Mouse (Mus musculus): ENCODE results near the gene Rex1bd. TPM values are rescaled to one million over a fixed set of nuclear protein-coding genes. Genes with fewer than 3 reads are reported as not detected.

Rex1bd gene
- 86.2 and 132 TPM in 2 replicates for polyA plus RNA-seq (2012; rRNA removed)

DNA sequence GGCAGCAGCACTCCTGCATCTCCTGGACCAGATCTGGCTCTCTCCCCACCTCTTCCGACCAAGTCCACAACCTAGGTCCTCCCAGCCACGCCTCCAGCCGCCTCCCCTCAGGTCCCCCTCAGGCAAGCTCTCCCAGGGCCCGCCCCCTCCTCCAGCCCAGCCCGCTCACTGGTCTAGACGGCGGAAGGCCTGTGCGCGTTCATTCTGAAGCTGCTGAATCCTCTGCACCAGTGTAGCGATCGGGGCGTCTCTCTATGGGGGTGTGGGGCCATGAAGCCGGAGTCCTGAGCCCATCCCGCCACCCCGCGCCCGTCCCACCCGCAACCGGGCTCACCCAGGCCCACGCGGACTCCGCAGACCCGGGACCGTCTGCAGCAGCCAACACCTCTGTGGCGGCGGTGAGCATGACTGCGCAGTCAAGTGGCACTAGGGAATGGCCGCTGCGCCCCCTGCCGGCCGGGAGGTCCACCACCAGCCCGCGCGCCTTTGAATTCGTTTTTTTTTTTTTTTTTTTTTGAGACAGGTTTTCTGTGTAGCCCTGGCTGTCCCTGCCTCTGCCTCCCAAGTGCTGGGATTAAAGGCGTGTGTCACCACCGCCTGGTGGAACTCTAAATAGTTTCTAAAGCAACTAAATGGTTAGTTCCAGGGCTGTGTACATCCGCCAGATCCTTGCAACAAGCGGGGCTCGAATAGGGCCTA is at the start of gene Rex1bd:
Rex1bd (minus strand) TSS at position 425 of the 699 bp plus-strand sequence.
- WGBS, result 6% methylated on average over 40 of the region's 40 CpGs
- peak; percentile 12; the same call in 1 of the 2 replicates for TF ChIP-seq POLR2A (IDR thresholded peaks at IDR 0.05; ENCODE audit: low read depth, low read length)
- TF ChIP-seq CTCF (IDR thresholded peaks at IDR 0.05; ENCODE audit: extremely low read depth, insufficient read depth, insufficient read length, insufficient replicate concordance), result peak; percentile 93
- H3K27me3 ChIP-seq (ENCODE audit: control insufficient read depth, insufficient read depth, low read length), result no peaks in the 10 kb centered on the region
- peak within 1 kb of the TSS; percentile 72 for H3K4me3 ChIP-seq (ENCODE audit: extremely low read depth, insufficient read depth, insufficient read length)
- peak within 1 kb of the TSS; percentile 62 for H3K27ac ChIP-seq (ENCODE audit: insufficient read depth, low read length)
- peaks cover 19% of the 10 kb centered on the region for H3K4me1 ChIP-seq (ENCODE audit: control insufficient read depth, insufficient read depth, insufficient read length)
- peak; percentile 82 to 91 for DNase-seq (ENCODE audit: low read depth in 1 of 2, low spot score in 2 of 2)
- peaks cover 8% of the 10 kb centered on the region; the same call in 1 of the 2 replicates for H3K36me3 ChIP-seq (ENCODE audit: control insufficient read depth, insufficient read depth, low read length)

DNA sequence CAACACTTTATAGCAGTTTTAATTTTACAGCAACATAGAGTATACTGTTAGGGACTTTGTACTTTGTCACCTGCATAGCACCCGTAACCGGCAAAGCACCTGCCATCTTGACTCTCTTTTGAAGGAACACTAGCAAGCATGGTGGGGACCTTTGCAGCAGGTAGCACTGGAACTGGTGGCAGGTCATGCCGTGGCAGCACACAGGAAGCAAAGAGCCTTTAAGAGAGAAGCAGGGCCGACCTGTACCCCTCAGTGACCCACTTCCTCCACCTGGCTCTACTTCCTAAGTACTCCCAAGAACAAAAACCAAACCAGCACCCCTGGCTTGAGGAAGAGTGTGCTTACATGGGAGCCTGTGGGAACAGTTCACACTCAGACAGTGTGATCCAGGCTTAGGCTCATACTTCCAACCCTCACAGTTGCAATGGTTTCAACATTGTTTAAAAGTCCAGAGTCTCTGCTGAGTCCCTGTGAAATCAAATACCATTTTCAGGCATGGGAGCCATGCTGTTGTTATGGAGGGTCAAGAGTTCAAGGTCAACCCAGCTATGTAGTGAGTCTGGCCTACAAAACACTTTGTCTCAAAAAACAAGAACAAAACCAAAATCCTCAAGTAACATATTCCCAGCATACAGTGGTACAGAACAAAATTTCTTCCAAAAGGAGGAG is 48.7 kb upstream of the Rex1bd start:
- no peaks in the 10 kb centered on the region for H3K36me3 ChIP-seq (ENCODE audit: control insufficient read depth, insufficient read depth, low read length)
- no peak for DNase-seq (ENCODE audit: low read depth in 1 of 2, low spot score in 2 of 2)

DNA sequence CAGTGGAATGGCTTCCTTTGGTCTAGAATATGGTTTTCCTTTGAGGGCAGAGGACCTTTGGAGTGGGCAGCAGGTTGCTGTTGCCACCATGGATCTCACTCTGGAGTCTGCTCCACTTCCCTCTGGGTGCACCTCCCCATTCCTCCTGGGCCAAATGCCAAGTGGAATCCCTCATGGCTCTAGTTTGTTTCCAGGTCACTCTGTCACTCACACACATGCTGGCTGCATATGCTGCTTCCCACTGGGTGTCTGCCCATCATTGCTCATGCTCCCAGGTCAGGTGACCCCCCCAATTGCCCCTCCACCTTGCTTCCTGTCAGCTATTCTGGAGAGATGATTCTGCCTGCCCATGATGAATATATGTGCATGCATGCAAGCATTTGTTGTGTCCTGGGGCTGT is 47.2 kb upstream of the Rex1bd start:
- Histone ChIP-seq H3K36me3 (ENCODE audit: control insufficient read depth, insufficient read depth, low read length) (no peaks in the 10 kb centered on the region), H3K27ac (ENCODE audit: insufficient read depth, low read length) (no peak overlapping the region), H3K4me3 (ENCODE audit: extremely low read depth, insufficient read depth, insufficient read length) (no peak overlapping the region), H3K27me3 (ENCODE audit: control insufficient read depth, insufficient read depth, low read length) (no peaks in the 10 kb centered on the region), H3K4me1 (ENCODE audit: control insufficient read depth, insufficient read depth, insufficient read length) (peaks cover 7% of the 10 kb centered on the region; the same call in 1 of the 2 replicates)
- TF ChIP-seq CTCF (IDR thresholded peaks at IDR 0.05; ENCODE audit: extremely low read depth, insufficient read depth, insufficient read length, insufficient replicate concordance), result no peak
- TF ChIP-seq POLR2A (IDR thresholded peaks at IDR 0.05; ENCODE audit: low read depth, low read length), result no peak
- no peak for DNase-seq (ENCODE audit: low read depth in 1 of 2, low spot score in 2 of 2)

More for the DNA sequence above, 48.7 kb upstream of the Rex1bd start:
- H3K4me3 ChIP-seq (ENCODE audit: extremely low read depth, insufficient read depth, insufficient read length), result no peak overlapping the region
- H3K4me1 ChIP-seq (ENCODE audit: control insufficient read depth, insufficient read depth, insufficient read length), result peaks cover 12% of the 10 kb centered on the region; the same call in 1 of the 2 replicates
- WGBS, result 47% methylated on average over 4 of the region's 4 CpGs
- H3K27ac ChIP-seq (ENCODE audit: insufficient read depth, low read length), result no peak overlapping the region
- no peaks in the 10 kb centered on the region for H3K27me3 ChIP-seq (ENCODE audit: control insufficient read depth, insufficient read depth, low read length)
- no peak for TF ChIP-seq CTCF (IDR thresholded peaks at IDR 0.05; ENCODE audit: extremely low read depth, insufficient read depth, insufficient read length, insufficient replicate concordance)
- no peak for TF ChIP-seq POLR2A (IDR thresholded peaks at IDR 0.05; ENCODE audit: low read depth, low read length)

DNA sequence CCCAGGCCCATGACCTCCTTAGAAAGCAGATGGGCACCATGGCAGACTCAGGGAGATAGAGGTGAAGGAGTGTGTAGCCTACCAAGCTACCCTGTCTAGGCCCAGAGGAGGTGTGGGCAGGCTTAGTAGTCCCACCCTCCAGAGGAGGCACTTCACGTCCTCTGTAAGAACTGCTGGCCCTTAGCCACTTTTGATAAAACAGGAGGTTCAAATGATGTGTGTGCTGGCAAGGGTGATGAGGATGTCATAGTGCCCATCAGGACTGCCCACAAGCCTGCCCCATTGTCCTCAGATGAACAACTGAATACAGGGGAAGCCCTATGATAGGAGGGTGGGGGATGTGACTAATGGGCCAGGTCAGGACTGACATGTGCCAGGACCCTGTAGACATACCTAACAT is 46.3 kb upstream of the Rex1bd start:
- DNase-seq (ENCODE audit: low read depth in 1 of 2, low spot score in 2 of 2), result no peak
- Histone ChIP-seq H3K36me3 (ENCODE audit: control insufficient read depth, insufficient read depth, low read length) (no peaks in the 10 kb centered on the region), H3K4me3 (ENCODE audit: extremely low read depth, insufficient read depth, insufficient read length) (no peak overlapping the region), H3K27ac (ENCODE audit: insufficient read depth, low read length) (no peak overlapping the region), H3K4me1 (ENCODE audit: control insufficient read depth, insufficient read depth, insufficient read length) (peaks cover 5% of the 10 kb centered on the region; the same call in 1 of the 2 replicates), H3K27me3 (ENCODE audit: control insufficient read depth, insufficient read depth, low read length) (no peaks in the 10 kb centered on the region)
- TF ChIP-seq CTCF (IDR thresholded peaks at IDR 0.05; ENCODE audit: extremely low read depth, insufficient read depth, insufficient read length, insufficient replicate concordance), result no peak
- no peak for TF ChIP-seq POLR2A (IDR thresholded peaks at IDR 0.05; ENCODE audit: low read depth, low read length)
- WGBS, result 66% methylated on average over 1 of the region's 1 CpGs

DNA sequence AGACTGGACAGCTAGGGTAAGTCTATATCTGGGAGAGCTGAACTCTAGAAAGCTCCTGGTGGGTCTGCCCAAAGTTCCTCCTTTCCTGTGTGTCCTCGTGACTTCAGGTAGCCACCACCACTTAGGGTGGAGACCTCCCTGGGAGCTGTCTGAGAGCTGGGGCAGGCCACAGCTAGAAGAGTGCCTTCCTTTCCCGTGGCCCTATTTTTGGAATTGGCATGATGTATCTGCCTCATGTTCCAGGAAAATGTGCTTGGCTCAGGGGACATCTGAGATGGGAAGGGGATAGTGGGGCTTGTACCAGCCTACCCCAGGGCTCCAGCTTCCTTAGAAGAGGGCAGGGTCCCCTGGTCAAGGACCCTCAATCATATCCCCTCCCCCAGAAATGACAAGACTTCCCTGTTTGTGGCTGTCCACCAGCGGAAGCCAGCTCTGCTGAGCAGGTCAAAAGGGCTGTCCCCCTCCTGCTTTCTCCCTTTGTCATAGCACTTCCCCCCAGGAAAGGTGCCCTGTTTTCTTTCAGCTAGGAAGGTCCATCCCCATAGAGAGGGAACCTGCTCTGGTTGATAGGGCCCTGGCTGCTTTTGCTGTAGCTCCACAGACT is 45.1 kb upstream of the Rex1bd start:
- H3K4me1 ChIP-seq (ENCODE audit: control insufficient read depth, insufficient read depth, insufficient read length), result peaks cover 5% of the 10 kb centered on the region; the same call in 1 of the 2 replicates
- no peaks in the 10 kb centered on the region for H3K36me3 ChIP-seq (ENCODE audit: control insufficient read depth, insufficient read depth, low read length)
- DNase-seq (ENCODE audit: low read depth in 1 of 2, low spot score in 2 of 2), result no peak
- no peak for TF ChIP-seq CTCF (IDR thresholded peaks at IDR 0.05; ENCODE audit: extremely low read depth, insufficient read depth, insufficient read length, insufficient replicate concordance)
- TF ChIP-seq POLR2A (IDR thresholded peaks at IDR 0.05; ENCODE audit: low read depth, low read length), result no peak
- 55% methylated on average over 3 of the region's 3 CpGs for WGBS
- H3K27ac ChIP-seq (ENCODE audit: insufficient read depth, low read length), result no peak overlapping the region
- no peaks in the 10 kb centered on the region for H3K27me3 ChIP-seq (ENCODE audit: control insufficient read depth, insufficient read depth, low read length)
- H3K4me3 ChIP-seq (ENCODE audit: extremely low read depth, insufficient read depth, insufficient read length), result no peak overlapping the region

DNA sequence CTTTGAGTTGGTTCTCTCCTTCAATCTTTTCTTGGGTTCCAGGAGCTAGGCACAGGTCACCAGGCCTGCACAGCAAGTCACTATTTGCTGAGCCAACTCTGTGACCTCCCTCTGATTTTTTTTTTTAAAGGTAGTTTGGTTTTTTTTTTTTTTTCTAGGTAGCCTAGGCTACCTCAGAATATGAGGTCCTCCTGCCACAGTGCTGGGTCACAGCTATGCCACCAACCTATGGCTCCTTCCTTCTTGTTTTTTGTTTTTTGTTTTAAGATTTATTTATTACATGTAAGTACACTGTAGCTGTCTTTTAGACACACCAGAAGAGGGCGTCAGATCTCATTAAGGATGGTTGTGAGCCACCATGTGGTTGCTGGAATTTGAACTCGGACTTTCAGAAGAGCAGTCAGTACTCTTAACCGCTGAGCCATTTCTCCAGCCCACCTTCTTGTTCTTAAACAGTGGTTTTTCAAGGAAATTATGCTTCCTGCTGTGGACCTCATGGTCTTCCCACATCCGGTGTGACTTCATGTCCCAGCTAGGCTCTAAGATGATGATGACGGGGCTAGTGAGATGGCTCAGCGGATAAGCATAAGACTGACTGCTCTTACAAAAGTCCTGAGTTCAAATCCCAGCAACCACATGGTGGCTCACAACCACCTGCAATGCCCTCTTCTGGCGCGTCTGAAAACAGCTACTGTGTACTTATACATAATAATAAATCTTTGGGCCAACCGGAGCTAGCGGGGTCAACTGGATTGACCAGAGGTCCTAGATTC is 43.0 kb upstream of the Rex1bd start:
- no peaks in the 10 kb centered on the region for H3K36me3 ChIP-seq (ENCODE audit: control insufficient read depth, insufficient read depth, low read length)
- no peak overlapping the region for H3K27ac ChIP-seq (ENCODE audit: insufficient read depth, low read length)
- H3K4me3 ChIP-seq (ENCODE audit: extremely low read depth, insufficient read depth, insufficient read length), result no peak overlapping the region
- no peak for TF ChIP-seq CTCF (IDR thresholded peaks at IDR 0.05; ENCODE audit: extremely low read depth, insufficient read depth, insufficient read length, insufficient replicate concordance)
- TF ChIP-seq POLR2A (IDR thresholded peaks at IDR 0.05; ENCODE audit: low read depth, low read length), result no peak
- no peak for DNase-seq (ENCODE audit: low read depth in 1 of 2, low spot score in 2 of 2)
- no peaks in the 10 kb centered on the region for H3K27me3 ChIP-seq (ENCODE audit: control insufficient read depth, insufficient read depth, low read length)
- 50% methylated on average over 10 of the region's 10 CpGs for WGBS
- no peaks in the 10 kb centered on the region; the same call in 1 of the 2 replicates for H3K4me1 ChIP-seq (ENCODE audit: control insufficient read depth, insufficient read depth, insufficient read length)
